Mouse (Mus musculus): ENCODE measurements around the gene Tmem253. TPM values are rescaled to one million over a fixed set of nuclear protein-coding genes. Genes with fewer than 3 reads are reported as not detected.

Gene Tmem253
- polyA plus RNA-seq, 1 experiment from 2014 or later: 1.0 TPM

GRCm38 (mm10) chr14:51994453-51994852 is 21.0 kb upstream of the Tmem253 start:
- no peak for ATAC-seq (ENCODE audit: low FRiP score, low read depth)
- H3K9me3 ChIP-seq: no peaks in the 10 kb centered on the region
- WGBS: 95% methylated on average over 4 of the region's 4 CpGs
- no peak overlapping the region for H3K4me3 ChIP-seq
- peaks cover 93% of the 10 kb centered on the region for H3K36me3 ChIP-seq
- H3K27ac ChIP-seq: no peak overlapping the region
- no peaks in the 10 kb centered on the region for H3K27me3 ChIP-seq (replicated peaks)
- no peak overlapping the region for H3K4me2 ChIP-seq (replicated peaks)
- H3K9ac ChIP-seq: no peak overlapping the region
- no peaks in the 10 kb centered on the region; the same call in 1 of the 2 replicates for H3K4me1 ChIP-seq

- Histone ChIP-seq H3K4me1 (no peaks in the 10 kb centered on the region), H3K27me3 (replicated peaks) (no peaks in the 10 kb centered on the region), H3K36me3 (peaks cover 92% of the 10 kb centered on the region), H3K9me3 (no peaks in the 10 kb centered on the region), H3K9ac (no peak overlapping the region), H3K27ac (no peak overlapping the region), H3K4me3 (no peak overlapping the region), H3K4me2 (replicated peaks) (no peak overlapping the region)
- no peak for ATAC-seq (ENCODE audit: low FRiP score, low read depth)
- WGBS: 81% methylated on average over 12 of the region's 12 CpGs
These were observed 20.1 kb upstream of the Tmem253 start for GRCm38 (mm10) chr14:51995219-51995871.

GRCm38 (mm10) chr14:51996231-51996841 is 19.1 kb upstream of the Tmem253 start:
- no peak overlapping the region for H3K4me3 ChIP-seq
- H3K9me3 ChIP-seq: no peaks in the 10 kb centered on the region
- H3K36me3 ChIP-seq: peaks cover 89% of the 10 kb centered on the region
- H3K9ac ChIP-seq: no peak overlapping the region
- 90% methylated on average over 13 of the region's 13 CpGs for WGBS
- H3K27ac ChIP-seq: no peak overlapping the region
- no peak overlapping the region for H3K4me2 ChIP-seq (replicated peaks)
- no peak for ATAC-seq (ENCODE audit: low FRiP score, low read depth)
- H3K27me3 ChIP-seq (replicated peaks): no peaks in the 10 kb centered on the region
- H3K4me1 ChIP-seq: no peaks in the 10 kb centered on the region

GRCm38 (mm10) chr14:51996866-51997265 is 18.6 kb upstream of the Tmem253 start:
- Histone ChIP-seq H3K9me3 (no peaks in the 10 kb centered on the region), H3K36me3 (peaks cover 86% of the 10 kb centered on the region), H3K4me1 (no peaks in the 10 kb centered on the region), H3K9ac (no peak overlapping the region), H3K27me3 (replicated peaks) (no peaks in the 10 kb centered on the region), H3K4me2 (replicated peaks) (no peak overlapping the region), H3K4me3 (no peak overlapping the region), H3K27ac (no peak overlapping the region)
- WGBS: 79% methylated on average over 17 of the region's 17 CpGs
- no peak for ATAC-seq (ENCODE audit: low FRiP score, low read depth)

GRCm38 (mm10) chr14:51997483-51997882 is 18.0 kb upstream of the Tmem253 start:
- no peaks in the 10 kb centered on the region for H3K4me1 ChIP-seq
- 90% methylated on average over 14 of the region's 14 CpGs for WGBS
- H3K36me3 ChIP-seq: peaks cover 86% of the 10 kb centered on the region
- no peak overlapping the region for H3K27ac ChIP-seq
- no peak overlapping the region for H3K9ac ChIP-seq
- no peaks in the 10 kb centered on the region for H3K9me3 ChIP-seq
- no peaks in the 10 kb centered on the region for H3K27me3 ChIP-seq (replicated peaks)
- H3K4me3 ChIP-seq: no peak overlapping the region
- H3K4me2 ChIP-seq (replicated peaks): no peak overlapping the region
- no peak for ATAC-seq (ENCODE audit: low FRiP score, low read depth)

- Histone ChIP-seq H3K9ac (peak overlapping the region; percentile 38; the same call in 1 of the 2 replicates), H3K27me3 (replicated peaks) (no peaks in the 10 kb centered on the region), H3K4me1 (peaks cover 51% of the 10 kb centered on the region), H3K9me3 (no peaks in the 10 kb centered on the region), H3K4me2 (replicated peaks) (peak overlapping the region; percentile 49), H3K4me3 (no peak overlapping the region), H3K27ac (peak overlapping the region; percentile 43; the same call in 1 of the 2 replicates), H3K36me3 (peaks cover 80% of the 10 kb centered on the region)
- 24% methylated on average over 16 of the region's 16 CpGs for WGBS
- ATAC-seq (ENCODE audit: low FRiP score, low read depth): peak; percentile 74
These were observed 11.4 kb upstream of the Tmem253 start for GRCm38 (mm10) chr14:52003981-52004495.

- 0 out of 2 replicates have a peak overlapping the region, but pooled peaks have one; percentile 37 for H3K27ac ChIP-seq
- H3K36me3 ChIP-seq: peaks cover 74% of the 10 kb centered on the region
- peaks cover 62% of the 10 kb centered on the region for H3K4me1 ChIP-seq
- no peaks in the 10 kb centered on the region for H3K9me3 ChIP-seq
- H3K27me3 ChIP-seq (replicated peaks): no peaks in the 10 kb centered on the region
- H3K4me3 ChIP-seq: no peak overlapping the region
- ATAC-seq (ENCODE audit: low FRiP score, low read depth): no peak
- WGBS: 68% methylated on average over 7 of the region's 7 CpGs
- no peak overlapping the region for H3K4me2 ChIP-seq (replicated peaks)
- H3K9ac ChIP-seq: no peak overlapping the region
These were observed 10.3 kb upstream of the Tmem253 start for GRCm38 (mm10) chr14:52005141-52005540.

- no peak for ATAC-seq (ENCODE audit: low FRiP score, low read depth)
- peaks cover 71% of the 10 kb centered on the region for H3K36me3 ChIP-seq
- no peak overlapping the region for H3K27ac ChIP-seq
- no peak overlapping the region for H3K4me2 ChIP-seq (replicated peaks)
- H3K27me3 ChIP-seq (replicated peaks): no peaks in the 10 kb centered on the region
- H3K9me3 ChIP-seq: no peaks in the 10 kb centered on the region
- H3K4me3 ChIP-seq: no peak overlapping the region
- no peak overlapping the region for H3K9ac ChIP-seq
- 84% methylated on average over 6 of the region's 6 CpGs for WGBS
- peaks cover 65% of the 10 kb centered on the region for H3K4me1 ChIP-seq
These were observed 9.8 kb upstream of the Tmem253 start for GRCm38 (mm10) chr14:52005616-52006015.

GRCm38 (mm10) chr14:52006241-52006640 is 9.2 kb upstream of the Tmem253 start:
- Histone ChIP-seq H3K4me2 (replicated peaks) (no peak overlapping the region; the same call in 1 of the 2 replicates), H3K9ac (no peak overlapping the region), H3K4me3 (no peak overlapping the region), H3K27me3 (replicated peaks) (no peaks in the 10 kb centered on the region), H3K4me1 (peaks cover 71% of the 10 kb centered on the region), H3K27ac (no peak overlapping the region), H3K36me3 (peaks cover 66% of the 10 kb centered on the region), H3K9me3 (no peaks in the 10 kb centered on the region)
- WGBS: 81% methylated on average over 8 of the region's 8 CpGs
- ATAC-seq (ENCODE audit: low FRiP score, low read depth): no peak

GRCm38 (mm10) chr14:52006771-52007170 is 8.7 kb upstream of the Tmem253 start:
- Histone ChIP-seq H3K36me3 (peaks cover 65% of the 10 kb centered on the region), H3K27me3 (replicated peaks) (no peaks in the 10 kb centered on the region), H3K4me1 (peaks cover 77% of the 10 kb centered on the region), H3K9me3 (no peaks in the 10 kb centered on the region), H3K9ac (no peak overlapping the region), H3K4me2 (replicated peaks) (no peak overlapping the region; the same call in 1 of the 2 replicates), H3K4me3 (no peak overlapping the region), H3K27ac (no peak overlapping the region)
- no peak for ATAC-seq (ENCODE audit: low FRiP score, low read depth)
- 96% methylated on average over 23 of the region's 23 CpGs for WGBS

- Histone ChIP-seq H3K36me3 (peaks cover 47% of the 10 kb centered on the region), H3K4me3 (peak overlapping the region; percentile 7; the same call in 1 of the 2 replicates), H3K4me1 (peaks cover 87% of the 10 kb centered on the region), H3K9me3 (no peaks in the 10 kb centered on the region), H3K27me3 (replicated peaks) (no peaks in the 10 kb centered on the region), H3K4me2 (replicated peaks) (peak overlapping the region; percentile 64), H3K27ac (no peak overlapping the region), H3K9ac (peak overlapping the region; percentile 21; the same call in 1 of the 2 replicates)
- peak; percentile 22 for ATAC-seq (ENCODE audit: low FRiP score, low read depth)
- WGBS: 56% methylated on average over 38 of the region's 38 CpGs
These were observed 6.9 kb upstream of the Tmem253 start for GRCm38 (mm10) chr14:52008321-52009203.

GRCm38 (mm10) chr14:52009361-52009760 is 6.1 kb upstream of the Tmem253 start:
- peaks cover 44% of the 10 kb centered on the region for H3K36me3 ChIP-seq
- H3K9me3 ChIP-seq: no peaks in the 10 kb centered on the region
- ATAC-seq (ENCODE audit: low FRiP score, low read depth): no peak
- peak overlapping the region; percentile 36; the same call in 1 of the 2 replicates for H3K4me3 ChIP-seq
- H3K27me3 ChIP-seq (replicated peaks): no peaks in the 10 kb centered on the region
- H3K4me2 ChIP-seq (replicated peaks): peak overlapping the region; percentile 64
- H3K27ac ChIP-seq: no peak overlapping the region
- H3K4me1 ChIP-seq: peaks cover 79% of the 10 kb centered on the region
- 50% methylated on average over 26 of the region's 26 CpGs for WGBS
- H3K9ac ChIP-seq: no peak overlapping the region; the same call in 1 of the 2 replicates
